Mouse (Mus musculus) MEL (cell line): ENCODE measurements around the gene Mrps11. TPM values are rescaled to one million over a fixed set of nuclear protein-coding genes. Genes with fewer than 3 reads are reported as not detected.

Experiments used
- DNase-seq: peaks from one replicate; pipeline ENCODE4 v3.0.0; 2011; ENCODE audit warnings: low read depth, low spot score
- H3K27ac ChIP-seq: 2 replicates; pipeline ENCODE4 v1.5.1; 2012; ENCODE audit warnings: low read depth, mild to moderate bottlenecking, control low read depth, low read length, moderate library complexity; ENCODE audit not compliant: control insufficient read depth
- H3K27me3 ChIP-seq, 2 experiments: fragments of 150-350 bp in 1 of 2; sonication (generic) in 1 of 2; 2 replicates each; pipeline ENCODE4 v1.6.1; 2012; ENCODE audit warnings: low read length in 2 of 2, mild to moderate bottlenecking in 2 of 2, improper control_type of control experiment in 1 of 2, moderate library complexity in 1 of 2; ENCODE audit not compliant: insufficient read depth in 2 of 2, control insufficient read depth in 1 of 2
- H3K36me3 ChIP-seq, 2 experiments: 2 replicates each; pipeline ENCODE4 v1.6.1; 2012 to 2014; ENCODE audit warnings: low read length in 2 of 2, improper control_type of control experiment in 1 of 2, inconsistent platforms in 1 of 2, mild to moderate bottlenecking in 1 of 2; ENCODE audit not compliant: insufficient read depth in 2 of 2, control insufficient read depth in 1 of 2
- H3K4me1 ChIP-seq, 2 experiments: fragments of 150-350 bp in 1 of 2; sonication (generic) in 1 of 2; 2 replicates each; pipeline ENCODE4 v1.6.1; 2012; ENCODE audit warnings: low read length in 2 of 2, improper control_type of control experiment in 1 of 2, mild to moderate bottlenecking in 1 of 2; ENCODE audit not compliant: insufficient read depth in 2 of 2, control insufficient read depth in 1 of 2
- H3K4me3 ChIP-seq, 2 experiments: fragments of 150-350 bp in 1 of 2; sonication (generic) in 1 of 2; 2 replicates each; pipeline ENCODE4 v1.5.1; 2012; ENCODE audit warnings: low read depth in 2 of 2, low read length in 2 of 2, mild to moderate bottlenecking in 2 of 2, moderate library complexity in 2 of 2, control low read depth in 1 of 2, improper control_type of control experiment in 1 of 2; ENCODE audit not compliant: control insufficient read depth in 1 of 2, insufficient read depth in 1 of 2
- H3K79me2 ChIP-seq: 2 replicates; pipeline ENCODE4 v1.6.1; 2012; ENCODE audit warnings: mild to moderate bottlenecking, low read length, moderate library complexity; ENCODE audit not compliant: control insufficient read depth, poor library complexity, insufficient read depth
- H3K9ac ChIP-seq: 2 replicates; pipeline ENCODE4 v1.6.1; 2012; ENCODE audit warnings: low read depth, mild to moderate bottlenecking, control low read depth, low read length, moderate library complexity; ENCODE audit not compliant: control insufficient read depth, poor library complexity, severe bottlenecking
- H3K9me3 ChIP-seq: fragments of 150-350 bp; sonication (generic); replicated peaks from 2 replicates; pipeline ENCODE4 v1.6.1; 2012; ENCODE audit warnings: mild to moderate bottlenecking, low read length, improper control_type of control experiment, moderate library complexity; ENCODE audit not compliant: insufficient read depth
- BHLHE40 ChIP-seq: IDR thresholded peaks from 2 replicates; pipeline ENCODE4 v1.6.1; 2012; ENCODE audit warnings: low read depth, mild to moderate bottlenecking, inconsistent platforms, low read length, improper control_type of control experiment, borderline replicate concordance
- CHD1 ChIP-seq: IDR thresholded peaks from 2 replicates; pipeline ENCODE4 v1.6.1; 2012; ENCODE audit warnings: low read depth, mild to moderate bottlenecking, inconsistent platforms, low read length, improper control_type of control experiment
- CHD2 ChIP-seq: IDR thresholded peaks from 2 replicates; pipeline ENCODE4 v1.6.1; 2011; ENCODE audit warnings: low read length, improper control_type of control experiment
- CTCF ChIP-seq, 3 experiments: IDR thresholded peaks in 2 of 3; conservative IDR thresholded peaks in 1 of 3; 2 replicates each; pipeline ENCODE4 v1.5.1; 2011 to 2012; ENCODE audit warnings: low read length in 3 of 3, low read depth in 2 of 3, mild to moderate bottlenecking in 2 of 3, improper control_type of control experiment in 1 of 3, inconsistent platforms in 1 of 3, mixed read lengths in 1 of 3, moderate library complexity in 1 of 3; ENCODE audit not compliant: control insufficient read depth in 1 of 3, insufficient read depth in 1 of 3, poor library complexity in 1 of 3, severe bottlenecking in 1 of 3
- E2F4 ChIP-seq: IDR thresholded peaks from 2 replicates; pipeline ENCODE4 v1.6.1; 2011; ENCODE audit warnings: low read depth, low read length, improper control_type of control experiment, borderline replicate concordance
- ELF1 ChIP-seq: IDR thresholded peaks from 2 replicates; pipeline ENCODE4 v1.6.1; 2014; ENCODE audit warnings: low read depth, mild to moderate bottlenecking, inconsistent platforms, low read length, improper control_type of control experiment, moderate library complexity
- EP300 ChIP-seq, 2 experiments: IDR thresholded peaks; 2 replicates each; pipeline ENCODE4 v1.6.1; 2011; ENCODE audit warnings: improper control_type of control experiment in 2 of 2, low read length in 2 of 2, low read depth in 1 of 2, mild to moderate bottlenecking in 1 of 2
- ETS1 ChIP-seq: IDR thresholded peaks from 2 replicates; pipeline ENCODE4 v1.6.1; 2012; ENCODE audit warnings: low read depth, mild to moderate bottlenecking, inconsistent platforms, low read length, improper control_type of control experiment, moderate library complexity
- GABPA ChIP-seq: IDR thresholded peaks from 2 replicates; pipeline ENCODE4 v1.6.1; 2012; ENCODE audit warnings: low read depth, mild to moderate bottlenecking, inconsistent platforms, low read length, improper control_type of control experiment, moderate library complexity
- GATA1 ChIP-seq: IDR thresholded peaks from 2 replicates; pipeline ENCODE4 v1.6.1; 2011; ENCODE audit warnings: low read depth, low read length, improper control_type of control experiment
- JUND ChIP-seq: IDR thresholded peaks from 2 replicates; pipeline ENCODE4 v1.6.1; 2011; ENCODE audit warnings: low read depth, mild to moderate bottlenecking, improper control_type of control experiment, low read length
- KAT2A ChIP-seq: conservative IDR thresholded peaks from 2 replicates; pipeline ENCODE4 v1.6.1; 2012; ENCODE audit warnings: low read depth, low read length, improper control_type of control experiment, inconsistent platforms
- MAFK ChIP-seq: IDR thresholded peaks from 2 replicates; pipeline ENCODE4 v1.6.1; 2011; ENCODE audit warnings: low read depth, mild to moderate bottlenecking, low read length, improper control_type of control experiment, borderline replicate concordance
- MAX ChIP-seq: IDR thresholded peaks from 2 replicates; pipeline ENCODE4 v1.6.1; 2011; ENCODE audit warnings: low read length, improper control_type of control experiment
- MAZ ChIP-seq: IDR thresholded peaks from 2 replicates; pipeline ENCODE4 v1.6.1; 2012; ENCODE audit warnings: low read depth, mild to moderate bottlenecking, inconsistent platforms, low read length, improper control_type of control experiment
- MEF2A ChIP-seq: IDR thresholded peaks from 2 replicates; pipeline ENCODE4 v1.6.1; 2014; ENCODE audit warnings: low read depth, mild to moderate bottlenecking, inconsistent platforms, low read length, improper control_type of control experiment; ENCODE audit not compliant: poor library complexity, insufficient replicate concordance, severe bottlenecking; ENCODE audit errors: extremely low read depth
- MXI1 ChIP-seq: IDR thresholded peaks from 2 replicates; pipeline ENCODE4 v1.6.1; 2011; ENCODE audit warnings: mild to moderate bottlenecking, low read depth, low read length, improper control_type of control experiment
- MYB ChIP-seq: IDR thresholded peaks from 2 replicates; pipeline ENCODE4 v1.6.1; 2011; ENCODE audit warnings: mild to moderate bottlenecking, low read depth, low read length, improper control_type of control experiment
- MYC ChIP-seq: IDR thresholded peaks from 2 replicates; pipeline ENCODE4 v1.6.1; 2011; ENCODE audit warnings: low read depth, mild to moderate bottlenecking, low read length, improper control_type of control experiment, moderate library complexity
- NELFE ChIP-seq: IDR thresholded peaks from 2 replicates; pipeline ENCODE4 v1.6.1; 2011; ENCODE audit warnings: low read depth, low read length, improper control_type of control experiment
- NRF1 ChIP-seq: IDR thresholded peaks from 2 replicates; pipeline ENCODE4 v1.6.1; 2014; ENCODE audit warnings: low read depth, mild to moderate bottlenecking, inconsistent platforms, low read length, improper control_type of control experiment, moderate library complexity; ENCODE audit not compliant: poor library complexity, insufficient read depth, severe bottlenecking
- POLR2A ChIP-seq, 2 experiments: IDR thresholded peaks; 2 replicates each; pipeline ENCODE4 v1.6.1; 2011 to 2012; ENCODE audit warnings: low read length in 2 of 2, mild to moderate bottlenecking in 2 of 2, control low read depth in 1 of 2, improper control_type of control experiment in 1 of 2, low read depth in 1 of 2, moderate library complexity in 1 of 2; ENCODE audit not compliant: control insufficient read depth in 1 of 2, insufficient read depth in 1 of 2, poor library complexity in 1 of 2
- POLR2AphosphoS2 ChIP-seq: IDR thresholded peaks from 2 replicates; pipeline ENCODE4 v1.6.1; 2011; ENCODE audit warnings: low read length, improper control_type of control experiment
- POLR2AphosphoS5 ChIP-seq: IDR thresholded peaks from 2 replicates; pipeline ENCODE4 v1.6.1; 2012; ENCODE audit warnings: low read depth, borderline replicate concordance, mild to moderate bottlenecking, inconsistent platforms, low read length, moderate library complexity, mixed read lengths
- RAD21 ChIP-seq: IDR thresholded peaks from 2 replicates; pipeline ENCODE4 v1.6.1; 2011; ENCODE audit warnings: mild to moderate bottlenecking, low read depth, low read length, improper control_type of control experiment
- RCOR1 ChIP-seq: IDR thresholded peaks from 2 replicates; pipeline ENCODE4 v1.6.1; 2012; ENCODE audit warnings: low read depth, mild to moderate bottlenecking, inconsistent platforms, low read length, improper control_type of control experiment
- SIN3A ChIP-seq: IDR thresholded peaks from 2 replicates; pipeline ENCODE4 v1.6.1; 2012; ENCODE audit warnings: low read length, improper control_type of control experiment, inconsistent platforms
- SMC3 ChIP-seq: IDR thresholded peaks from 2 replicates; pipeline ENCODE4 v1.6.1; 2011; ENCODE audit warnings: low read depth, low read length, improper control_type of control experiment
- TAL1 ChIP-seq: IDR thresholded peaks from 2 replicates; pipeline ENCODE4 v1.6.1; 2012; ENCODE audit warnings: mild to moderate bottlenecking, inconsistent platforms, low read length, moderate library complexity, mixed read lengths
- TBP ChIP-seq: IDR thresholded peaks from 2 replicates; pipeline ENCODE4 v1.8.0; 2011; ENCODE audit warnings: low read depth, low read length, improper control_type of control experiment
- UBTF ChIP-seq: IDR thresholded peaks from 2 replicates; pipeline ENCODE4 v1.6.1; 2012; ENCODE audit warnings: low read depth, mild to moderate bottlenecking, inconsistent platforms, low read length, improper control_type of control experiment, moderate library complexity, borderline replicate concordance; ENCODE audit not compliant: insufficient read depth
- ZC3H11A ChIP-seq: IDR thresholded peaks from 2 replicates; pipeline ENCODE4 v1.6.1; 2012; ENCODE audit warnings: low read depth, mild to moderate bottlenecking, inconsistent platforms, low read length, improper control_type of control experiment
- ZKSCAN1 ChIP-seq: IDR thresholded peaks from 2 replicates; pipeline ENCODE4 v1.6.1; 2012; ENCODE audit warnings: low read depth, mild to moderate bottlenecking, inconsistent platforms, low read length, improper control_type of control experiment, moderate library complexity
- ZMIZ1 ChIP-seq: IDR thresholded peaks from 2 replicates; pipeline ENCODE4 v1.6.1; 2012; ENCODE audit warnings: low read depth, mild to moderate bottlenecking, inconsistent platforms, low read length, improper control_type of control experiment, moderate library complexity
- ZNF384 ChIP-seq: IDR thresholded peaks from 2 replicates; pipeline ENCODE4 v1.6.1; 2012; ENCODE audit warnings: low read depth, mild to moderate bottlenecking, inconsistent platforms, low read length, improper control_type of control experiment
- polyA plus RNA-seq, 2 experiments: library from polyadenylated mRNA; stranded (reverse) in 1 of 2; unstranded in 1 of 2; fragments of >175 nt in 1 of 2; fragments of >200 nt in 1 of 2; gene quantifications; 2 replicates each; pipeline versions ENCODE4 v1.2.1 to v1.2.4; 2012; ENCODE audit warnings: low replicate concordance in 2 of 2, low read depth in 1 of 2; ENCODE audit not compliant: insufficient read length in 2 of 2, insufficient read depth in 1 of 2, missing spikeins in 1 of 2
- total RNA-seq: library from RNA; depleted of rRNA; stranded (reverse); fragments of 300-350 nt; gene quantifications from 2 replicates; pipeline ENCODE4 v1.2.3, GENCODE M21; 2012; rRNA removed

The Mrps11 gene
- total RNA-seq (88.8 and 106 TPM in 2 replicates), polyA plus RNA-seq (100 to 1,000 TPM in 1 of 2 experiments, not detected in 1; 116 TPM)

GRCm38 (mm10) chr7:78782639-78783581 lies at the start of gene Mrps11, which contains the start of gene Mrpl46:
Gene Mrps11, plus strand, starts transcription at chr7:78783119.
Gene Mrpl46, minus strand, starts transcription at chr7:78783531.
- Histone ChIP-seq H3K27ac (peak within 1 kb of the TSS; percentile 75), H3K27me3 (no peaks in the 10 kb centered on the region), H3K36me3 (peaks cover 2 to 8% of the 10 kb centered on the region in 2 experiments; a peak in 3 of 4 replicates), H3K9me3 (no peaks in the 10 kb centered on the region), H3K79me2 (peaks cover 16% of the 10 kb centered on the region), H3K4me1 (no peaks in the 10 kb centered on the region; a peak in 2 of 4 replicates), H3K9ac (peak within 1 kb of the TSS; percentile 83), H3K4me3 (peak within 1 kb of the TSS; percentile 71 to 81)
- peak; percentile 91 for DNase-seq
- no peak for TF ChIP-seq POLR2AphosphoS5
- TF ChIP-seq ETS1, result no peak
- TF ChIP-seq JUND, result no peak; the same call in 1 of the 2 replicates
- no peak for TF ChIP-seq ZNF384
- TF ChIP-seq MXI1, result peak; percentile 90
- peak; percentile 51 to 90 for TF ChIP-seq POLR2A (IDR thresholded peaks at IDR 0.05; ENCODE audit: control insufficient read depth in 1 of 2, insufficient read depth in 1 of 2, low read depth in 1 of 2, low read length in 2 of 2, poor library complexity in 1 of 2)
- peak; percentile 66; the same call in 1 of the 2 replicates for TF ChIP-seq MYC
- peak; percentile 56 for TF ChIP-seq ELF1
- TF ChIP-seq POLR2AphosphoS2, result no peak
- no peak for TF ChIP-seq TAL1
- TF ChIP-seq SIN3A, result peak; percentile 91
- 0 out of 2 replicates have a peak, but pooled peaks have one; percentile 30 for TF ChIP-seq BHLHE40
- TF ChIP-seq MAFK, result no peak
- no peak for TF ChIP-seq MEF2A
- TF ChIP-seq MYB, result no peak
- no peak for TF ChIP-seq RAD21
- TF ChIP-seq E2F4, result no peak
- TF ChIP-seq EP300 (IDR thresholded peaks at IDR 0.05; ENCODE audit: low read depth in 1 of 2, low read length in 2 of 2), result 0 out of 4 replicates have a peak, but pooled peaks of 1 of the 2 experiments have one; percentile 14
- TF ChIP-seq CTCF (IDR thresholded peaks at IDR 0.05 in 2 of 3, conservative IDR thresholded peaks at IDR 0.05 in 1 of 3; ENCODE audit: control insufficient read depth in 1 of 3, insufficient read depth in 1 of 3, low read depth in 2 of 3, low read length in 3 of 3, poor library complexity in 1 of 3, severe bottlenecking in 1 of 3), result no peak
- peak; percentile 81 for TF ChIP-seq TBP
- TF ChIP-seq GABPA, result no peak
- TF ChIP-seq MAX, result peak; percentile 75
- no peak for TF ChIP-seq NRF1
- no peak for TF ChIP-seq CHD2
- TF ChIP-seq SMC3, result no peak
- no peak for TF ChIP-seq RCOR1
- peak; percentile 82 for TF ChIP-seq KAT2A
- no peak for TF ChIP-seq ZC3H11A
- 0 out of 2 replicates have a peak, but pooled peaks have one; percentile 53 for TF ChIP-seq ZMIZ1
- TF ChIP-seq ZKSCAN1, result no peak
- TF ChIP-seq NELFE, result peak; percentile 67
- no peak for TF ChIP-seq GATA1
- no peak for TF ChIP-seq MAZ
- TF ChIP-seq UBTF, result no peak
- peak; percentile 100 for TF ChIP-seq CHD1
